Mouse (Mus musculus) c-Kit-positive CD71-positive TER-119-negative erythroid progenitor cells, embryonic 14.5 days (primary cell): ENCODE measurements around the gene Olfr1008.
"Not testable (repeated sequence)": the region's sequence is repeated elsewhere in the genome, so short reads cannot be mapped to it uniquely, and the experiment has no call there.

Experiments used
- DNase-seq: peaks from one replicate; pipeline ENCODE4 v3.0.0-alpha.2; 2013; ENCODE audit warnings: low read depth

Gene Olfr1008

DNA sequence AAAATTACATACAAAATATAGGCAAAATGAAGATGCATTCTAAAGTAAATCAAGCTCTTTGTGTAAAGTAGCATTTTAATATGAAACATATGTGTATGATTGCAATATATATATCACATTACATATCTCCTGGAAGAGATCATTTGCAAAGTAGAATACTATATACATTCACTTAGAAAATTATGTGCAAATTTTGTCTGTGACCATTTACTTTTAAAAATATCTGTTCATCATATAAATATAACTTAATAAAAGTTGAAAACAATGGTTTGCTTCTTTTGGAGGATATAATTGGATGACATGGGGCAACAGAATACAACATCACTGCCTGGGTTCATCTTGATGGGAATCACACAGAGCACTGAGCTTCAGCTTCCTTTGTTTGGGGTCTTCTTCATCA is at the start of gene Olfr1008:
Gene Olfr1008, plus strand, starts transcription at position 301 of the 400 bp plus-strand sequence.
- no peak for DNase-seq

- DNase-seq, result no peak
These were observed 38.6 kb upstream of the Olfr1008 start, which contains the start of gene Olfr1002 for GRCm38 (mm10) chr2:85650604-85651003. Gene Olfr1002 (minus strand): TSS chr2:85650704.

GRCm38 (mm10) chr2:85664355-85664754 is 24.9 kb upstream of the Olfr1008 start, which contains the start of gene Olfr154:
Gene Olfr154 (minus strand): TSS chr2:85664455.
- not testable (repeated sequence) for DNase-seq

DNA sequence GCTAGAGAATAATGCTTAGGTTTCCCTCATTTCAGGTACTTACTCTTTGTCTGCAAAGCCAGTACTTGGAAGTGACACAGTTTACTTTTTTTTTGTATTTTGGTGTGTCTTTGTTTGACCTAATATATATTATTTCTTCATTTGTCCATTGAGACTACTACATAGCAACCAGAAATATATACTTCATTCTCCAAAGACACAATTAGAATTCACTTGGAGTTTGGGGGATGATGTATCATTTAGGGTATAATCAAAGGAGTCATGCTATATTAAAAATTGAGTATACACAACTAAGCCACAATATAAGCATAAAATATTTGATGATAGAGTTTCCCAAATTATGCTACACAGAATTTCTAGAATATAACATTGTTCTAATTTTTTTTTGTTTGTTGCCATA is 10.6 kb upstream of the Olfr1008 start, which contains the start of gene Olfr1006:
Gene Olfr1006, minus strand, starts transcription at position 101 of the 400 bp plus-strand sequence.
- DNase-seq, result no peak

GRCm38 (mm10) chr2:85710680-85711079 is 21.4 kb downstream of the Olfr1008 start:
- DNase-seq, result not testable (repeated sequence)

- no peak for DNase-seq
These were observed 21.9 kb downstream of the Olfr1008 start for GRCm38 (mm10) chr2:85711159-85711558.

- no peak for DNase-seq
These were observed 25.9 kb downstream of the Olfr1008 start, which contains the start of gene Olfr1009 for GRCm38 (mm10) chr2:85715119-85715518. Gene Olfr1009 (plus strand): TSS chr2:85715419.

- no peak for DNase-seq
These were observed 36.6 kb downstream of the Olfr1008 start for GRCm38 (mm10) chr2:85725793-85726192.
